Mouse (Mus musculus): Measurements from ENCODE around the gene Aqp9. TPM values are rescaled to one million over a fixed set of nuclear protein-coding genes. Genes with fewer than 3 reads are reported as not detected.
A peak's percentile ranks its signal among the peaks of the same experiment; 100 is the strongest.

Aqp9 gene
- polyA plus RNA-seq, 1 experiment: 17.7 TPM

GRCm38 (mm10) chr9:71120924-71121323 lies 47.6 kb downstream of the Aqp9 start:
- TF ChIP-seq CTCF (IDR thresholded peaks at IDR 0.05; ENCODE audit: control insufficient read depth, insufficient read depth, low read length) (no peak), POLR2A (IDR thresholded peaks at IDR 0.05; ENCODE audit: borderline replicate concordance, control insufficient read depth, low read depth, low read length) (no peak)
- no peaks in the 10 kb centered on the region for H3K4me1 ChIP-seq (ENCODE audit: control insufficient read depth, insufficient read depth, low read length)
- no peak overlapping the region for H3K27ac ChIP-seq (ENCODE audit: control insufficient read depth, insufficient read depth, low read depth, low read length, poor library complexity)
- H3K4me3 ChIP-seq (replicated peaks; ENCODE audit: control insufficient read depth, low read depth, low read length): no peak overlapping the region
- 86% methylated on average over 9 of the region's 9 CpGs for WGBS

DNA sequence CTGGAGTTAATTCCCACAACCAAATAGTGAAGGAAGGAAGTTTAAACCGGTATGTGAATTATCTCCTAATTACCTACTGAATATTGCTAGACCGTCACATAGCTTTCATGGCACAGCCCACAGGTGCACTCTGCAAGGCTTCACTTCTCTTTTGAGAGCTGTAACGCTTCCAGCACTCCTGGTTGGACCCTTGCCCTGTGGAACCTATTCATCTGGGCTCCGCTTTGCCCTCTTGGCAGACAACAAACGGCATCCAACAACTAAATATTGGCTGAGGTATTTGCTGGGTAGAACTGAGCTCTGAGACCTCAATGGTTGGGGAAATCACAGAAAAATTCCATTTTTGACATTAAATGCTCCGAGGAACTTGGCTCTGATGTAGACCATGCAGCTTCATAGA lies 55.3 kb downstream of the Aqp9 start:
- Histone ChIP-seq H3K4me1 (ENCODE audit: control insufficient read depth, insufficient read depth, low read length) (no peaks in the 10 kb centered on the region), H3K27ac (ENCODE audit: control insufficient read depth, insufficient read depth, low read depth, low read length, poor library complexity) (no peak overlapping the region), H3K4me3 (replicated peaks; ENCODE audit: control insufficient read depth, low read depth, low read length) (no peak overlapping the region)
- TF ChIP-seq POLR2A (IDR thresholded peaks at IDR 0.05; ENCODE audit: borderline replicate concordance, control insufficient read depth, low read depth, low read length) (no peak), CTCF (IDR thresholded peaks at IDR 0.05; ENCODE audit: control insufficient read depth, insufficient read depth, low read length) (no peak)
- WGBS: 83% methylated on average over 6 of the region's 6 CpGs

DNA sequence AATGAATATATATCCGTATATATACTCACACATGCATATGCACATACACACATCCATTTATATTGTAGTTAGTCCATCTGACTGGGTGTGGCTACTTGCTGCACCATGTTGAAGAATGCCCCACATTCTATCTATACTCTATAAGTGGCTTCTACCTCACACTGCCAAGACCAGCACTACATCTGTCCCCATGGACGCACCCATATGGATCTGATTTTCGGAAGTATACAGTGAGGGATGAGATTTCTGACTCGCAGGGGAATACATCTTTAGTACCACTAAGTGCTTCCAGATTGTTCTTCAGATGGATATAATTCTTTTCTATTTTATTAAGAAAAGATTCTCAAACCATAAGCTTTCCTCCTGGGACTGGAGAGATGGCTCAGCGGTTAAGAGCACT lies 65.0 kb downstream of the Aqp9 start:
- 85% methylated on average over 5 of the region's 5 CpGs for WGBS
- Histone ChIP-seq H3K4me1 (ENCODE audit: control insufficient read depth, insufficient read depth, low read length) (no peaks in the 10 kb centered on the region), H3K4me3 (replicated peaks; ENCODE audit: control insufficient read depth, low read depth, low read length) (no peak overlapping the region), H3K27ac (ENCODE audit: control insufficient read depth, insufficient read depth, low read depth, low read length, poor library complexity) (no peak overlapping the region)
- TF ChIP-seq POLR2A (IDR thresholded peaks at IDR 0.05; ENCODE audit: borderline replicate concordance, control insufficient read depth, low read depth, low read length) (no peak), CTCF (IDR thresholded peaks at IDR 0.05; ENCODE audit: control insufficient read depth, insufficient read depth, low read length) (no peak)

- TF ChIP-seq CTCF (IDR thresholded peaks at IDR 0.05; ENCODE audit: control insufficient read depth, insufficient read depth, low read length) (no peak), POLR2A (IDR thresholded peaks at IDR 0.05; ENCODE audit: borderline replicate concordance, control insufficient read depth, low read depth, low read length) (no peak)
- Histone ChIP-seq H3K27ac (ENCODE audit: control insufficient read depth, insufficient read depth, low read depth, low read length, poor library complexity) (no peak overlapping the region), H3K4me3 (replicated peaks; ENCODE audit: control insufficient read depth, low read depth, low read length) (no peak overlapping the region), H3K4me1 (ENCODE audit: control insufficient read depth, insufficient read depth, low read length) (no peaks in the 10 kb centered on the region; the same call in none of the 2 replicates)
- 48% methylated on average over 6 of the region's 6 CpGs for WGBS
Observed at GRCm38 (mm10) chr9:71094066-71094465, 74.4 kb downstream of the Aqp9 start.

- no peak overlapping the region for H3K4me3 ChIP-seq (replicated peaks; ENCODE audit: control insufficient read depth, low read depth, low read length)
- WGBS: 55% methylated on average over 5 of the region's 5 CpGs
- no peaks in the 10 kb centered on the region; the same call in none of the 2 replicates for H3K4me1 ChIP-seq (ENCODE audit: control insufficient read depth, insufficient read depth, low read length)
- TF ChIP-seq POLR2A (IDR thresholded peaks at IDR 0.05; ENCODE audit: borderline replicate concordance, control insufficient read depth, low read depth, low read length): no peak
- TF ChIP-seq CTCF (IDR thresholded peaks at IDR 0.05; ENCODE audit: control insufficient read depth, insufficient read depth, low read length): 0 out of 2 replicates have a peak, but pooled peaks have one; percentile 20
- H3K27ac ChIP-seq (ENCODE audit: control insufficient read depth, insufficient read depth, low read depth, low read length, poor library complexity): no peak overlapping the region
Observed at GRCm38 (mm10) chr9:71092038-71092437, 76.4 kb downstream of the Aqp9 start.

DNA sequence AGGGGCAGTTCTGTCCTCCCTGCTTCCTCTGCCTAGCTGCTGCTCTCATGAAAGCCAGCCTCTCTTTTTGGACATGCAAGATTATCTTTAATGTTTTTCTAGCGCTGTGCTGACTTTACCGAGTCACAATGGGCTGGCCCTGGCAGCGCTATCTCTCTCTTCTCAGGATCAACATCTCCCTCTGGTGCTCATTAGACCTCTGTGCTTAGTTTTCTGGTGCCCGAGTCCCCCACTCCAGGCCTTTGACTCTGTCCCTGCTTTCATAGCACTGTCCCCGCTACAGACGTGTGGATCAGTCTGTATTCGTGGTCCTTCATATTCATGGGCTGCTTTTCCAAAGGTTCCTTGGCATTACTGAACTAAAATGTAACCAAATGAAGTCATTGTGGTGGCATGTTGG lies 89.3 kb downstream of the Aqp9 start:
- TF ChIP-seq CTCF (IDR thresholded peaks at IDR 0.05; ENCODE audit: control insufficient read depth, insufficient read depth, low read length) (no peak), POLR2A (IDR thresholded peaks at IDR 0.05; ENCODE audit: borderline replicate concordance, control insufficient read depth, low read depth, low read length) (no peak)
- Histone ChIP-seq H3K4me1 (ENCODE audit: control insufficient read depth, insufficient read depth, low read length) (no peaks in the 10 kb centered on the region), H3K4me3 (replicated peaks; ENCODE audit: control insufficient read depth, low read depth, low read length) (no peak overlapping the region), H3K27ac (ENCODE audit: control insufficient read depth, insufficient read depth, low read depth, low read length, poor library complexity) (no peak overlapping the region)
- 67% methylated on average over 7 of the region's 7 CpGs for WGBS

- Histone ChIP-seq H3K4me3 (replicated peaks; ENCODE audit: control insufficient read depth, low read depth, low read length) (no peak overlapping the region), H3K27ac (ENCODE audit: control insufficient read depth, insufficient read depth, low read depth, low read length, poor library complexity) (no peak overlapping the region), H3K4me1 (ENCODE audit: control insufficient read depth, insufficient read depth, low read length) (no peaks in the 10 kb centered on the region)
- 76% methylated on average over 5 of the region's 5 CpGs for WGBS
- no peak for TF ChIP-seq POLR2A (IDR thresholded peaks at IDR 0.05; ENCODE audit: borderline replicate concordance, control insufficient read depth, low read depth, low read length)
- no peak for TF ChIP-seq CTCF (IDR thresholded peaks at IDR 0.05; ENCODE audit: control insufficient read depth, insufficient read depth, low read length)
Observed at GRCm38 (mm10) chr9:71077251-71077825, 91.1 kb downstream of the Aqp9 start.

DNA sequence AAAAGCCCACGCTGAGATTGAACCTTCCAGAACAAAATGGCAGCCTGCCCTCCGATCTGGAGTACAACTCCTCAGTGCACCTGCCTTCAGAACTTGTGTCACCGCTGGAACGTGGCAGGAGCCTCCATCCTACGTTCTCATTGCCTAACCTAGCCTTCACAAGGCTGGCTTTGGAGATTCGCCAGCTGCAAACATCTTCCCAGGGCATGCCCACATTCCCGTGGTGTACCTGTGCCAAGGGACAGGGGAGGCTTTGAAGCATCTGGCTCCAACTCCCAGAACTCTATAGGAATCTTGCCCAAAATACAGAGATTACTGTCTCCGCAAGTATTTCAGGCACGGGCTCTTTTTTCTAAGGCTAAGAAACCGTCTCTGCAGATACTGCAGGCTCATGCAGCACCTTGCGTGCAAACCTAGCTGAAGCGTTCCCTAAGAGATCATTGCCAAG lies 92.3 kb downstream of the Aqp9 start:
- no peaks in the 10 kb centered on the region; the same call in 1 of the 2 replicates for H3K4me1 ChIP-seq (ENCODE audit: control insufficient read depth, insufficient read depth, low read length)

More for the DNA sequence above, 92.3 kb downstream of the Aqp9 start:
- Histone ChIP-seq H3K4me3 (replicated peaks; ENCODE audit: control insufficient read depth, low read depth, low read length) (no peak overlapping the region), H3K27ac (ENCODE audit: control insufficient read depth, insufficient read depth, low read depth, low read length, poor library complexity) (no peak overlapping the region)
- 67% methylated on average over 12 of the region's 12 CpGs for WGBS
- TF ChIP-seq CTCF (IDR thresholded peaks at IDR 0.05; ENCODE audit: control insufficient read depth, insufficient read depth, low read length) (no peak), POLR2A (IDR thresholded peaks at IDR 0.05; ENCODE audit: borderline replicate concordance, control insufficient read depth, low read depth, low read length) (no peak)

Data from bone marrow, adult 2 months (tissue).